Mouse (Mus musculus) sigmoid colon, adult 10 weeks (tissue): Measurements from ENCODE around the gene Lime1. TPM values are rescaled to one million over a fixed set of nuclear protein-coding genes. Genes with fewer than 3 reads are reported as not detected.

ENCODE experiments used
- polyA plus RNA-seq: library from polyadenylated mRNA; stranded (reverse); fragments of 350-450 nt; fragmentation: Illumina TruSeq; extraction: RNeasy Lipid Tissue Mini Kit (QIAGEN cat#74804); gene quantifications from one replicate; pipeline ENCODE4 v1.2.3, GENCODE M21; 2014; ENCODE audit warnings: low read depth, low replicate concordance

Lime1 gene
- 1.2 TPM for polyA plus RNA-seq

DNA sequence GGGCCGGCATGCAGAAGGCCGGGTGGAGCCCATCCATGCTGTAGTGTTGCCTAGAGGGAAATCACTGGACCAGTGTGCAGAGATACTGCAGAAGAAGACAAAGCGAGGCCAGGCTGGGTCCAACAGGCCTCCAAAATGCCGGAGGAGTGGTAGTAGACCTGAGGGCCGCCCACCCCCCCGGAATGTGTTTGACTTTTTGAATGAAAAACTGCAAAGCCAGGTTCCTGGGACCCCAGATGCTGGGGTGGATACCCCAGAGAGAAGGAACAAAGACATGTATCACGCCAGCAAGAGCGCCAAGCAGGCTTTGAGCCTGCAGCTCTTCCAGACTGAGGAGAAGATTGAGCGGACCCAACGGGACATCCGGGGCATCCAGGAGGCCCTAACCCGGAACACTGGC lies at the start of gene Lime1:
Lime1 (plus strand) TSS at position 301 of the 400 bp plus-strand sequence.

DNA sequence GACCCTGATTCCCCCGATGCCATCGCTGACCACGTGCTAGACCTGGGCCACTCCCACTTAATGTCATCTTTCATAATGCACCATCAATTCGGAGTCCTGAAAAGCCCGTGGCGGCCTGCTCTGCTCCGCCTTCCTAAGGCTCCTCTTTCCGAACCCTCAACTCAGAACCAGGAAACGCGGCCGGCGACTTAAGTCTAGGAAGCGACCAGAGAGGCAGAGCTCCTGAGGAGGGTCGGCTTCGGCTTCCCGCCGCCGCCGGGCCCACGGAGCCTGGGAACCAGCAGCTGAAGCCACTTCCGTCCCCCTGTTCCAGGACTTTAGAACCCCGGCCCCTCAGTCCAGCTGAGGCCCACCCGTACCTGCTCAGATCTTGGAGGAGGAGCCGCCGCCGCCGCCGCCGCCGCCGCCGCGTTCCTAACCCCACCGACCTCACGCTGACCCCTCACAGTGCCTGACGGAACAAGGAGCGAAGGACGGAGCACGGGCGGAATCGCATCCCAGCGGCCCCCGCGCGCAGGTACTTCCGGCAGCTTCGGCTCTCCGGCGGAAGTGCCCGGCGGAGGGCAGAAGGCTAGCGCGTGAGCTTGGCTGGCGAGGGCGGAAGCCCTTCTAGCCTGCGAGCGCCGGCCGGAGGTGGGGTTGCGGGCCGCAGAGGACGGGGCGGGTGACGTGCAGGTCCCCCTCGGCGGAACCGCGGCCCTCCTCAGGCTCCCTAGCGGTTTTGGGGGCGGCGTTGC lies 14.8 kb upstream of the Lime1 start, which contains the start of the genes Zgpat and Arfrp1:
Zgpat (plus strand) TSS at position 69 of the 737 bp plus-strand sequence.
Arfrp1 (minus strand) TSS at position 545 of the 737 bp plus-strand sequence.

Other genes starting within 250 kb of the Lime1 start
- 0.85 TPM for gene Kcnq2, start 244.8 kb upstream of the Lime1 start, polyA plus RNA-seq
- not detected for gene Eef1a2, start 223.1 kb upstream of the Lime1 start, polyA plus RNA-seq
- gene Ppdpf, start 192.8 kb upstream of the Lime1 start, polyA plus RNA-seq, result 12.4 TPM
- 8.2 TPM for gene Ptk6, start 177.3 kb upstream of the Lime1 start, polyA plus RNA-seq
- not detected for gene Srms, start 166.9 kb upstream of the Lime1 start, polyA plus RNA-seq
- gene Fndc11, start 160.1 kb upstream of the Lime1 start, polyA plus RNA-seq, result not detected
- 4.2 TPM for gene Helz2, start 138.1 kb upstream of the Lime1 start, polyA plus RNA-seq
- gene Gmeb2, start 92.0 kb upstream of the Lime1 start, polyA plus RNA-seq, result 15.3 TPM
- gene Stmn3, start 65.6 kb upstream of the Lime1 start, polyA plus RNA-seq, result 0.82 TPM
- gene Rtel1, start 60.3 kb upstream of the Lime1 start, polyA plus RNA-seq, result 11.0 TPM
- 2.1 TPM for gene Zgpat, start 15.2 kb upstream of the Lime1 start, polyA plus RNA-seq
- 44.4 TPM for gene Arfrp1, start 14.7 kb upstream of the Lime1 start, polyA plus RNA-seq
- gene Zbtb46, start 79.3 kb downstream of the Lime1 start, polyA plus RNA-seq, result 1.5 TPM
- gene Abhd16b, start 113.1 kb downstream of the Lime1 start, polyA plus RNA-seq, result not detected
- 47.1 TPM for gene Tpd52l2, start 117.1 kb downstream of the Lime1 start, polyA plus RNA-seq
- gene Dnajc5, start 140.4 kb downstream of the Lime1 start, polyA plus RNA-seq, result 72.7 TPM
- 22.6 TPM for gene Uckl1, start 204.8 kb downstream of the Lime1 start, polyA plus RNA-seq
- gene Prpf6, start 211.8 kb downstream of the Lime1 start, polyA plus RNA-seq, result 24.1 TPM
- gene Zfp512b, start 212.7 kb downstream of the Lime1 start, polyA plus RNA-seq, result 4.3 TPM
- 10.4 TPM for gene Samd10, start 219.1 kb downstream of the Lime1 start, polyA plus RNA-seq